Mouse (Mus musculus): ENCODE measurements around the gene Rtcb.

DNA sequence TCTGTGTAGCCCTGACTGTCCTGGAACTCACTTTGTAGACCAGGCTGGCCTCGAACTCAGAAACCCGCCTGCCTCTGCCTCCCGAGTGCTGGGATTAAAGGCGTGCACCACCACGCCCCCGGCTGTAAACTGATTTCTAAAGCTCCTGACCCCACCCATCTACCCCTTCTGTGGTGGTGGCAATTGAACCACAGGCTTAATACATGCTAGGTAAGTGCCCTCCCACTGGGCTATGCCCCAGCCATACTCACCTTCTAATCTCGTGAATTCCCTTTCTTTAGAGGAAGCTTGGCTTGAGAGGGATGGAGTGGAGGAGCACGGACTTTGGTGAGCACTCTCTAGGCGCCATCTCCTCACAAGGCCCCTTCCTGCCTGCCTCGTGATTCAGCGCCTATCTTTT is 27.7 kb downstream of the Rtcb start:
- TF ChIP-seq CTCF (IDR thresholded peaks at IDR 0.05; ENCODE audit: extremely low read depth, insufficient read depth, low read length) (no peak), POLR2A (IDR thresholded peaks at IDR 0.05; ENCODE audit: extremely low read depth, insufficient read depth, low read length) (no peak)

Data from cortical plate, adult 2 months (tissue).